In the genomic region with DNA sequence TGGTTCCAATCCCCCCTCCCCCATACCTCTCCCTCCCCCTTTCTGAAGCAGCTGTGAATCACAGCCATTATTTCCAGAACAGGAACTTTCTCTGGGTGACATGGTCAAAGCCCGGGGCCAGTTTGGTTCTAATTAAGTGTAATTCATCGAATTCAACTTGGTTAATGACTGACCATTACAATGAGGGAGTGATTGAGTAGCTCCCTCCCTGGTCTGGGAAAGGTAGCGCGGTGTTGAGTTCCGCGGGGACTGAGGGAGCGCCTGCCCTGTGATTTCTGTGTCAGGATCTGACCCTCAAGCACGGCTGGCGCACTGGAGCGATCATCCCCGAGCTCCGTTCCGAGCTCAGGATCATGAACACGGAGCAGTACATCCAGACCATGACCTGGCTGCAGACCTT, we compare ENCODE assay signal across 15 mouse cellular contexts. TPM values are rescaled to one million over a fixed set of nuclear protein-coding genes. Genes with fewer than 3 reads are reported as not detected.
A peak's percentile ranks its signal among the peaks of the same experiment; 100 is the strongest.
DNase-seq lines count a peak whose midpoint lies in the region; ATAC-seq and TF ChIP-seq lines count a peak whose summit lies in the region.
"Had no signal": no experiment of that assay in that cellular context is flagged by ENCODE, and none has a peak within 500 bp of the region (broad histone marks: within the 10 kb centered on the region; RNA-seq: fewer than 3 reads in every experiment).

No protein-coding gene starts in this region.

- H3K4me1 ChIP-seq in heart, postnatal 0 days (ENCODE audit: control insufficient read depth, insufficient read depth) = peaks cover 14% of the 10 kb centered on the region
- peaks cover 13% of the 10 kb centered on the region for H3K4me1 ChIP-seq in heart, embryonic 10.5 days
- H3K4me1 ChIP-seq in hindbrain, embryonic 13.5 days (replicated peaks) = peaks cover 10% of the 10 kb centered on the region

- no peak overlapping the region for H3K4me2 ChIP-seq in heart, postnatal 0 days (ENCODE audit: low read depth, low read length)
- H3K4me2 ChIP-seq in hindbrain, embryonic 13.5 days = no peak overlapping the region
- H3K4me2 ChIP-seq: hindbrain, embryonic 12.5 days had no signal

- no peak for TF ChIP-seq CTCF in heart, postnatal 0 days (IDR thresholded peaks at IDR 0.05; ENCODE audit: low read depth)

- no peaks in the 10 kb centered on the region for H3K27me3 ChIP-seq in heart, postnatal 0 days (ENCODE audit: control insufficient read depth, insufficient read depth, low read length)
- H3K27me3 ChIP-seq in heart, embryonic 10.5 days (ENCODE audit: insufficient read depth, poor library complexity, severe bottlenecking) = no peaks in the 10 kb centered on the region
- peaks cover 11% of the 10 kb centered on the region; the same call in 1 of the 2 replicates for H3K27me3 ChIP-seq in hindbrain, embryonic 13.5 days
- H3K27me3 ChIP-seq: megakaryocyte, embryonic 14.5 days had no signal

- no peak for ATAC-seq in heart, postnatal 0 days (ENCODE audit: insufficient read depth, low read depth)
- ATAC-seq in hindbrain, embryonic 13.5 days (ENCODE audit: low FRiP score) = no peak
- ATAC-seq: activated CD4-positive, CD25-positive, alpha-beta regulatory T cell, adult 4 months; CD4-positive, CD25-positive, alpha-beta regulatory T cell, adult 4 months; intestine, postnatal 0 days had no signal

- 82% methylated on average over 14 of the region's 14 CpGs for WGBS in heart, postnatal 0 days
- 80% methylated on average over 14 of the region's 14 CpGs for WGBS in heart, embryonic 10.5 days
- 52% methylated on average over 14 of the region's 14 CpGs for WGBS in hindbrain, embryonic 13.5 days

- H3K27ac ChIP-seq in heart, postnatal 0 days (ENCODE audit: low read depth) = peak overlapping the region; percentile 89; the same call in 1 of the 2 replicates
- H3K27ac ChIP-seq in heart, embryonic 10.5 days = no peak overlapping the region
- H3K27ac ChIP-seq in hindbrain, embryonic 13.5 days = no peak overlapping the region
- H3K27ac ChIP-seq: hindbrain, embryonic 12.5 days had no signal

- DNase-seq in heart, postnatal 0 days (ENCODE audit: low spot score) = no peak
- no peak for DNase-seq in heart, embryonic 10.5 days (ENCODE audit: low spot score)
- peak; percentile 43 for DNase-seq in embryo, embryonic 10.5 days (ENCODE audit: low spot score)
- peak; percentile 46 for DNase-seq in kidney, adult 18-20 months
- DNase-seq in kidney, postnatal 25 days = peak; percentile 46 to 78
- no peak for DNase-seq in right cerebral cortex, postnatal 14 days
- DNase-seq: gastrocnemius, postnatal 10 days; lung, adult 2 months; right cerebral cortex, postnatal 25 days had no signal

- peaks cover 62% of the 10 kb centered on the region for H3K36me3 ChIP-seq in heart, postnatal 0 days (replicated peaks; ENCODE audit: control insufficient read depth, insufficient read depth, low read length)
- H3K36me3 ChIP-seq in heart, embryonic 10.5 days = peaks cover 45% of the 10 kb centered on the region
- H3K36me3 ChIP-seq in hindbrain, embryonic 13.5 days = peaks cover 46% of the 10 kb centered on the region

- no peaks in the 10 kb centered on the region for H3K9me3 ChIP-seq in heart, postnatal 0 days (replicated peaks; ENCODE audit: control insufficient read depth, low read length)
- no peaks in the 10 kb centered on the region for H3K9me3 ChIP-seq in heart, embryonic 10.5 days
- no peaks in the 10 kb centered on the region for H3K9me3 ChIP-seq in hindbrain, embryonic 13.5 days
- H3K9me3 ChIP-seq: hindbrain, embryonic 12.5 days had no signal

- no peak overlapping the region for H3K9ac ChIP-seq in heart, postnatal 0 days (replicated peaks; ENCODE audit: low read depth, low read length)
- H3K9ac ChIP-seq in hindbrain, embryonic 13.5 days = no peak overlapping the region
- H3K9ac ChIP-seq: hindbrain, embryonic 12.5 days had no signal

- no peak overlapping the region for H3K4me3 ChIP-seq in heart, postnatal 0 days (ENCODE audit: low read depth, low read length)
- H3K4me3 ChIP-seq in heart, embryonic 10.5 days = no peak overlapping the region
- H3K4me3 ChIP-seq in hindbrain, embryonic 13.5 days = no peak overlapping the region
- H3K4me3 ChIP-seq: hindbrain, embryonic 12.5 days; megakaryocyte, embryonic 14.5 days had no signal

- no peak for TF ChIP-seq EP300 in heart, postnatal 0 days (IDR thresholded peaks at IDR 0.05; ENCODE audit: low read depth)

RNA-seq across cellular contexts. Expression of a gene that starts 46.1 kb away (rescaled TPM):
- 22.4 and 31.8 TPM in 2 replicates for total RNA-seq in heart, postnatal 0 days (2014; rRNA removed; ENCODE audit: low replicate concordance)
- polyA plus RNA-seq in heart, postnatal 0 days (2015; fragmentation: Nextera tagmentation; extraction: Ambion mirVana) = 3.4 and 4.2 TPM in 2 replicates
- polyA plus RNA-seq in heart, embryonic 10.5 days (2016; fragmentation: Nextera tagmentation; extraction: Ambion mirVana) = 1.4 and 1.6 TPM in 2 replicates
- polyA plus RNA-seq in hindbrain, embryonic 13.5 days (2015; fragmentation: Nextera tagmentation; extraction: Ambion mirVana) = 8.6 and 9.2 TPM in 2 replicates

Comparison
In these comparisons a context has a peak if more than half of its experiments do, and no peak if none do; other contexts are left out.
1. DNase-seq: peak in embryo, embryonic 10.5 days (single experiment), kidney, adult 18-20 months (single experiment) and kidney, postnatal 25 days (2 of 2); none in heart, postnatal 0 days (single experiment), heart, embryonic 10.5 days (single experiment) and right cerebral cortex, postnatal 14 days (single experiment).